Mouse (Mus musculus) lung, postnatal 0 days (tissue): ENCODE data around the gene Idh3g. TPM values are rescaled to one million over a fixed set of nuclear protein-coding genes. Genes with fewer than 3 reads are reported as not detected.

Experiments
- ATAC-seq: fragments of 200-750 bp; cut with Nextera tagmentation; 2 replicates; pipeline ENCODE4 v1.8.0; 2017; ENCODE audit warnings: moderate library complexity
- DNase-seq: peaks from one replicate; pipeline ENCODE4 v3.0.0-alpha.2; 2016; ENCODE audit warnings: low spot score
- H3K27ac ChIP-seq: fragments of 300-500 bp; sonication (generic); 2 replicates; pipeline ENCODE4 v1.5.1; 2014; ENCODE audit warnings: antibody characterized with exemption, mild to moderate bottlenecking, low read length, mixed read lengths
- H3K27me3 ChIP-seq: fragments of 300-500 bp; sonication (generic); replicated peaks from 2 replicates; pipeline ENCODE4 v1.6.1; 2014; ENCODE audit warnings: low read length, mixed read lengths; ENCODE audit not compliant: insufficient read depth
- H3K36me3 ChIP-seq: fragments of 300-500 bp; sonication (generic); 2 replicates; pipeline ENCODE4 v1.6.1; 2014; ENCODE audit warnings: low read length, mixed read lengths; ENCODE audit not compliant: insufficient read depth
- H3K4me1 ChIP-seq: fragments of 300-500 bp; sonication (generic); 2 replicates; pipeline ENCODE4 v1.6.1; 2014; ENCODE audit warnings: antibody characterized with exemption, low read depth, low read length, mixed read lengths; ENCODE audit not compliant: insufficient read depth
- H3K4me2 ChIP-seq: fragments of 300-500 bp; sonication (generic); replicated peaks from 2 replicates; pipeline ENCODE4 v1.6.1; 2014; ENCODE audit warnings: low read depth, mild to moderate bottlenecking, low read length, moderate library complexity, mixed read lengths
- H3K4me3 ChIP-seq: fragments of 300-500 bp; sonication (generic); 2 replicates; pipeline ENCODE4 v1.5.1; 2014; ENCODE audit warnings: low read depth, low read length
- H3K9ac ChIP-seq: fragments of 300-500 bp; sonication (generic); replicated peaks from 2 replicates; pipeline ENCODE4 v1.6.1; 2014; ENCODE audit warnings: low read depth, mild to moderate bottlenecking
- H3K9me3 ChIP-seq: fragments of 300-500 bp; sonication (generic); 2 replicates; pipeline ENCODE4 v1.6.1; 2016; ENCODE audit warnings: low read length, mixed read lengths
- CTCF ChIP-seq: IDR thresholded peaks from 2 replicates; pipeline ENCODE4 v1.5.1; 2016; ENCODE audit warnings: antibody characterized with exemption, mild to moderate bottlenecking
- EP300 ChIP-seq: IDR thresholded peaks from 2 replicates; pipeline ENCODE4 v1.6.1; 2016; ENCODE audit warnings: antibody characterized with exemption, mild to moderate bottlenecking, control low read depth
- WGBS: fragments of 180-500 bp; shearing (Covaris S2); extraction: QIAGEN DNeasy Blood & Tissue Kit; methylation state at CpG from one replicate; pipeline ENCODE4 v1.1.7; 2014; 5-methylcytosine and 5-hydroxymethylcytosine counted together
- polyA plus RNA-seq: library from polyadenylated mRNA; unstranded; fragments of >200 nt; fragmentation: Nextera tagmentation; extraction: Ambion mirVana; gene quantifications from 2 replicates; pipeline ENCODE4 v1.2.1, GENCODE M21; 2015

The Idh3g gene
- polyA plus RNA-seq, 1 experiment from 2014 or later: 154 TPM

DNA sequence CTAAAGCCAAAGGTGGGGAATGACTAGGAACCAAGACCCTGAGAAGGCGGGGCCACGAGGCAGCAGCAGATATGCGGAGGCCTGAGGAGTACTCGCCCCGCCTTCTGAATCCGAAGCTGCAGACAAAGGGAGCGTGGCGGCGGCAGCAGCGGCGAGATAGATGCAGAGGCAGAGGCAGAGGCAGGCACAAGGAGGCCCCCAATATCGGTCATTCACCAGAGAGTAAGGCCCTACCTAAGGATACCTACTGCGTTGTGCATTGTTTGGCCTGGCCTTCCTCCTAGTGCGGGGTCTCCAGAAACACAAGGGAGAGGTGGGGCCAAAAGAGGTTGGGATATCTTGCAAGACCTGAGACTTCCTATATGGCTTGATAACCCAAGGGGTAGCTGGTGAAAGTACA lies 28.4 kb upstream of the Idh3g start:
- no peak overlapping the region for H3K27ac ChIP-seq
- H3K4me1 ChIP-seq: no peaks in the 10 kb centered on the region
- H3K9me3 ChIP-seq: no peaks in the 10 kb centered on the region
- no peaks in the 10 kb centered on the region for H3K27me3 ChIP-seq
- DNase-seq: no peak
- H3K36me3 ChIP-seq: no peaks in the 10 kb centered on the region
- H3K9ac ChIP-seq: no peak overlapping the region
- ATAC-seq: no peak
- TF ChIP-seq EP300: no peak
- no peak for TF ChIP-seq CTCF
- no peak overlapping the region for H3K4me3 ChIP-seq
- 22% methylated on average over 14 of the region's 14 CpGs for WGBS
- no peak overlapping the region for H3K4me2 ChIP-seq

DNA sequence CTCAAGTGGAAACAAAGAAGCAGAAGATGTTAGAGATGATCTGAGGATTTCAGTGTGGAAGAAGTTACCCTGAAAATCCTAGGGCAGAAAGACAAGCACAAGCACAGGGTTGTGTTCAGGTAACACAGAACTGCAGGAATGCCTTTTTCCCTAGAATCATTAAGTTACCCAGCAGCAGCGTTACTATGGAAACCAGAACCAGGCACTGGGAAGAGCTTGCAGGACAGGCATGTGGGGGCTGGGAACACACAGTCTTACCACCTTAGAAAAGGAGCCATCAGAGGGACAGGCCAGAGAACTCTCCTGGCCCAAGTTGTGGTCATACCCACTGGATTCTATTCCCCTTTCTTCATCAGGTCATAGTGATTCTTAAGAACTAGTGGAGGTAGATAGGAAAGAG lies 19.1 kb upstream of the Idh3g start:
- Histone ChIP-seq H3K36me3 (no peaks in the 10 kb centered on the region), H3K9ac (no peak overlapping the region), H3K4me3 (no peak overlapping the region), H3K27me3 (no peaks in the 10 kb centered on the region), H3K9me3 (no peaks in the 10 kb centered on the region), H3K27ac (no peak overlapping the region), H3K4me1 (no peaks in the 10 kb centered on the region), H3K4me2 (no peak overlapping the region)
- WGBS: 47% methylated on average over 1 of the region's 1 CpGs
- no peak for TF ChIP-seq EP300
- no peak for TF ChIP-seq CTCF
- ATAC-seq (no peak), DNase-seq (no peak)

DNA sequence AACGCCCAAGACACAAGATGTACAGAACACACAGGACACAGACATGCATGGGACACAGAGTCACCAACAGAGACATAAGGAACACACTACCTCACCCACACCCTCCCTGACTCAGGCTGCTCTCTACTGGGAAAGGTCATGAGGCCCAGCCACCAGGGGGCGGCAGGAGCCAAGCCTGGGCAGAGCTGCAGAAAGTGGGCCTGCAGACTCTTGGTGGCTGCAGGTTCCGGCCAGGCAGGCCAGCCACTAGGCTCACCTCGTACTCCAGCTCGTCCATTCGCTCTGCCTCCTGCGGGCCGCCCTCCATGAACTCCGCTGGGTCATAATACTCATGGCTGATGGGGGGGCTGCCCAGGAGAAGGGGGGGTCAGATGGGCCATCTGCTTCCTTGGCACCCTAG lies 11.8 kb upstream of the Idh3g start:
- Histone ChIP-seq H3K9ac (no peak overlapping the region), H3K36me3 (no peaks in the 10 kb centered on the region), H3K4me3 (no peak overlapping the region), H3K4me1 (no peaks in the 10 kb centered on the region), H3K4me2 (no peak overlapping the region), H3K27ac (no peak overlapping the region), H3K27me3 (no peaks in the 10 kb centered on the region), H3K9me3 (no peaks in the 10 kb centered on the region)
- DNase-seq: peak; percentile 71
- 40% methylated on average over 9 of the region's 9 CpGs for WGBS
- peak; percentile 93 for ATAC-seq
- TF ChIP-seq EP300 (no peak), CTCF (peak; percentile 87)

DNA sequence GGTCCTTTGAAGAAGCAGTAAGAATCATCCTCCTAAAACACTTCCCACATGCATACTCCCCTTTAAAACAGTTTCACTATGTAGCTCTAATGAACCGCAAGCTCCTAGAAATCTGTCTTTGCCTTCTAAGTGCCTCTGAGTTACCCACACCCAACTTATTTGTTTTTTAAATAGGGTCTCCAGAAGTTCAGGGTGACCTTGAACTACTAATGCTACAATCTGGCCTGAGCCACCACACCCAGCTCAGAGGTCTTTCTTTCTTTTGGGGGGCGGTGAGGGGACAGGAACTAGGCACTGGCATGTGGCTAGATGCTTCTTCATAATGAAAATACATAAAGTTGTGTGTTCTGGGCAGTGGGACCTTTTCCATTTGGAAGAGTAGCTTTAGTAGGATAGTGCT lies 10.8 kb upstream of the Idh3g start:
- 87% methylated on average over 2 of the region's 2 CpGs for WGBS
- no peak overlapping the region for H3K4me2 ChIP-seq
- H3K4me1 ChIP-seq: no peaks in the 10 kb centered on the region
- no peak overlapping the region for H3K4me3 ChIP-seq
- ATAC-seq (no peak), DNase-seq (no peak)
- no peak overlapping the region for H3K27ac ChIP-seq
- no peaks in the 10 kb centered on the region for H3K36me3 ChIP-seq
- H3K9ac ChIP-seq: no peak overlapping the region
- no peaks in the 10 kb centered on the region for H3K27me3 ChIP-seq
- H3K9me3 ChIP-seq: no peaks in the 10 kb centered on the region
- no peak for TF ChIP-seq CTCF
- no peak for TF ChIP-seq EP300

DNA sequence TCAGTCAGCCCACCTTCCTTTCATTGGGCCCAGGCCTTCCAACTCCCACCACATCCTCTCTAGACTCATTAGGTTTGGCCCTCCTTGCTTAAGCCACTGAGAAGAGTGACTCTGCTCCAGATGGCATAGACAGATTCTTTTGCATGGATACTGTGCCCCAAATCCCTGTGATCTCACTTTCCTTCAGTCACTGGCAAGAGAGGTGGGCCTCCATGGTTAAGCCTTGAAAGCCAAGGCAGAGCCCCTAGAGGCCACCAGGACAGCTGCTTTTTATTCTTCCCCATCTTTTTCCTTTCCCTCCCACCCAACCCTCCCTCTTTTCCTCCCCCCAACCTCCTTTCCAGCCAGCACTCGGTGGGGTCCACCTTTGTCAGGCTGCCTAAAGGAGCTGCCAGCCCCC lies 6.8 kb upstream of the Idh3g start:
- WGBS: 38% methylated on average over 1 of the region's 1 CpGs
- Histone ChIP-seq H3K9me3 (no peaks in the 10 kb centered on the region), H3K9ac (no peak overlapping the region), H3K4me1 (no peaks in the 10 kb centered on the region), H3K27ac (no peak overlapping the region), H3K36me3 (no peaks in the 10 kb centered on the region), H3K4me3 (no peak overlapping the region), H3K27me3 (no peaks in the 10 kb centered on the region), H3K4me2 (no peak overlapping the region)
- ATAC-seq: no peak
- DNase-seq: no peak
- TF ChIP-seq EP300 (no peak), CTCF (no peak)

DNA sequence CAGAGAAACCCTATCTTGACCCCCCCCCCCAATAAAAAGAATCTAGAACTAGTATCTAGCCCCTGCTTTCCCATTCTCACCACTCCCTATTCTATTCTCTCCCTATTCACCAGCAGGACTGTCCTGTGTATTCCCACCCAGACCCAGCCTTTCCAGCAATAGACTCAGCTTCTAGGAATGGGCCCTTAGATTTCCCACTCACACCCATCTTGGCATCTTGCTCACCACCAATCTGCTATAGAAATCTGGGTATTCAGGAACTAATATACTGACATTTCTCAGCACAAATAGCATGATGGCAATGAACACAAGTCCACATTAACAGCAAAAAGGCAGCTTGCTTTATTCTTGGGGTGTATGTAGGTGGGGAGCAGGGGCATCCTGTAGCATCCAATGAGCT lies 6.3 kb upstream of the Idh3g start:
- TF ChIP-seq CTCF (no peak), EP300 (no peak)
- H3K9ac ChIP-seq: no peak overlapping the region
- H3K9me3 ChIP-seq: no peaks in the 10 kb centered on the region
- H3K27ac ChIP-seq: no peak overlapping the region
- no peak overlapping the region for H3K4me3 ChIP-seq
- ATAC-seq (no peak), DNase-seq (no peak)
- no peaks in the 10 kb centered on the region for H3K36me3 ChIP-seq
- no peak overlapping the region for H3K4me2 ChIP-seq
- H3K4me1 ChIP-seq: no peaks in the 10 kb centered on the region
- no peaks in the 10 kb centered on the region for H3K27me3 ChIP-seq

DNA sequence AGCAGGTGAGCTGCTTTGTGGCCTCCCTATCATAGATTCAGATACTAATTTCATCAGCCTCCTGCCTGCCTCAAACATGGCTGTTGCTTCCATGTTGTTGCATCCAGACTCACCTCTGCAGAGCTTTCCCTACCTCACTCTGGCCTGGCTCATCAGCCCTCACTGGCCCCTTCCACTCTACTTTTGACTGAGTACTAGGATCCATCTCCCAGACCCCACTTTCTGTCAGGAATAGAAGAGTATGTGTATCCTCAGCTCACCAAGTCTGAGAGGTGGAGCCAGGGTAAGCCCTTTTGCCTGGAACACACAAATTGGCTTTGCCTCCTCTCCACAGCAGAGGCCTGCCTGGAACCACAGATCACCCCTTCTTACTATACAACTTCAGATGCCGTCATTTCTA lies 1.8 kb upstream of the Idh3g start:
- Histone ChIP-seq H3K9me3 (no peaks in the 10 kb centered on the region), H3K27ac (no peak overlapping the region), H3K4me3 (no peak overlapping the region), H3K4me2 (no peak overlapping the region), H3K36me3 (no peaks in the 10 kb centered on the region), H3K27me3 (no peaks in the 10 kb centered on the region), H3K9ac (no peak overlapping the region), H3K4me1 (no peaks in the 10 kb centered on the region)
- no peak for TF ChIP-seq EP300
- no peak for TF ChIP-seq CTCF
- WGBS: 82% methylated on average over 1 of the region's 1 CpGs
- DNase-seq (no peak), ATAC-seq (no peak)
